Mouse (Mus musculus) telencephalon, adult 2 months (tissue): ENCODE results near the gene Ncor2.

Experiments
- DNase-seq: peaks from one replicate; pipeline ENCODE4 v3.0.0-alpha.2; 2011; ENCODE audit warnings: low read depth, low spot score

Gene Ncor2

DNA sequence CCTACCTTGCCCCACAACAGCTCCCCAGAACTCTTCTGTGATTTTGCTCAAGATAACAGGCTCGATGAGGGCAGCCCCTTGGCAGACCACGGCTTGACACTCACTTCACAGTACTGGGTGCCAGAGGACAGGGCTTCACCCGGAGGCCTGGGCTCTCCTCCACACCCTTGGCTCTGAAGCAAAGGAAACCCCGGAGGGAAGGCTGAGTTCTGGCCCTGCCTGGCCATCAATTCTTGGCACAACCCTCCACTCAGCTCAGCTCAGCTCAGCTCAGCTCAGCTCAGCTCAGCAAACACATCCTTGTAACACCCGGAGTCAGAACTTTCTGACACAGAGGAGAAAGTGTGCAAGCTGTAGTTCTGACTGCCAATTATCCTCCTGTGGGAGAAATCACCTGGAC is 30.3 kb downstream of the Ncor2 start:
- no peak for DNase-seq

DNA sequence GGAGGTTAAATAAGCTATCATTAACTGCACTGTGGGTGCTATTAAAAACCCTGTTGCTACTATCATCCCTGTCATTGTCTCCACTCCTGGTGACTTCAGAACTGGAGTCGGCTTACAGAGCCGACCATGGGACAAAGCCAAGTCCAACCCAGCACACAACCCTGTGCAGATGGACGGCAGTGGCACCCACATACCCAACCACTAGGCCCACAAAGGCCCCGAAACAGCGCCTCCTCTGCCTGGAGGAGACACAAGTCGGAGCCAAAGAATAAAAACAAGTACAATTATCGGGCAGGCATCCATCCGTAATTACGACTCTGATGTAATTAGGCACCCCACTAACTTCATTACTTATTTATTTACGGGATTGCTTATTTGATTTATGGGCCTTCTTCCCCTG is 30.8 kb downstream of the Ncor2 start:
- no peak for DNase-seq

DNA sequence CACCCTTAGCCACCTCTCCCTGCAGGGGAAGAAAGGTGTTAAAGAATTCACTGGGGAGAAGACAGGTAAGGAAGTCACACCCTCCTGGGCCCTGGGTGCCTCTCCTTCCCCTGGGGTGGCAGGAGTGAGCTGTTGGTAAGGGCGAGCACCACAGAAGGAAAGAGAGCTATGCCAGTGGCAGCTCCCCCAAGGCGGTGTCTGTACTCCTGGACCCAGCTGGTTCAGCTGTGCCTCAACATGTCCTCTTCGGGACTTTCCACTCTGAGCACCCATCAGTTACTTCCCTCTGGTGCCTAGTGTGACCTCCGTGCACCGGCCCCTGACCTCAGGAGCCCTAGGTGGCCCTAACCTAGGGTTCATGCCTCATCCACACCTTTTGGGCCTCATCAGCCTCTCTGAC is 31.9 kb downstream of the Ncor2 start:
- DNase-seq = no peak

DNA sequence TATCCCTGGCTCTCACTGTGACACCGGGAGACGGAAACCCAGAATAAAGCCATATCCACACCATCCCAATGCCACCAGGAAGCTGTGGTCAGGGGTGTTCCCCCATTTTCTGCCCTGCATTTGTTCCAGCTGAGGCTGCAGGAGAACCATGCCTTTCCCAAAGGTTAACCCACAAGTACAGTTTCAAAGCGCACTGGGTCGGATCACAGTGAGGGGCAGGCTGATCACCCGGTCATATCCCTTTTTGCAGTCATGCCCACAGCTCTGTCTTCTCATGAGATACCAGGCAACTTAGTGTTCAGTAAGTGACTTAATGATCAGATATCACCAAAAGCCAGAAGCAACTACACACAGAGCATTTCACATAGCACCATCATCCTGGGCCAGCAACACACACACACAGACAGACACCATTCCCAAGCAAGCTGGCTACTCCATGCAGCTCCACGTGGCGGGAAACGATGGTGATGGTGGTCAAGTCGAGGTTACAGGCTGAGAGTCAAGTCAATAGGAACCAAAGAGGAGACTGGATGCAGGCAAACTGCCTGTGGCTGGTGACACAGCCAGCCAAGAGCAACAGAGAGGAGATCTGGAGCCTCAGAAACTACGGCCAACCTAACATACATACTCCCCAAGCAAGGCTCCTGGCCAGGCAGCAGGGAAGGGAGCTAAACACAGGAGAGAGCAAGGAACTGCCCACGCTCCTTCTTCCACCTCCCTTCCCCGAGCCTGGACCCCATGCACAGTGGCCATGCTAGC is 35.7 kb downstream of the Ncor2 start:
- DNase-seq = no peak

DNA sequence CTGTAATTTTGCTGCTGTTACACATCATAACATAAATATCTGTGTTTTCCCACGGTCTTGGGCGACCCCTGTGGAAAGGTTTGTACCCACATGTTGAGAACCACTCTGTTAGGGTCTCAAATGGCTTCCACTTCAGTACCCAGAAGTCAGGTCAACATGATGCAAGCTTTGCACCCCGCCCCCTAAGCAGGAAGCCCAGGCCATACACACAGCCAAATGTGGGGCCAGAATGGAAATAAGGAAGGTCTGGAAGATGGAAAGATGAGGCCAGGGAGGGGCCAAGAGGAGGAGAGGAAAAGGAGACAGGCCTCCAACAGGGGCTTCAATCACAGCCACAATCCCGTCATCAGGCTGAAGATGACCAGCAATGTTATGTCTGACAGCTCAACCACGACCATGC is 37.1 kb downstream of the Ncor2 start:
- DNase-seq = no peak

DNA sequence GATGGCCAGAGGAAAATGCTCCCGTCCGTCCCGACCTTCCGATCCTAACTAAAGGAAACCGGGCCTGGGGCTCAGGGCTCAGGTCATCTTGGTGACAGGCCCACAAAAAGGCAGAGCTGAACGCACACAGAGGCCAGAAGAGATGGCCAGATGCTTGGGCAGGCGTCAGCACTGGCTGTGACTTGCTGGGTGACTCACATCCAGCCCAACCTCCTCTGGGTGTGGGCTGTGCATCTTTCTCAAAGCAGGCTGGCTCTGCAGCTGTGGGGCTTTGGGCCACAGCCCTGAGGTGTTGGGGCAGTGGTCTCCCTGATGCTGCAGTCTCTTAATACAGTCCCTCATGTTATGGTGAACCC is 37.5 kb downstream of the Ncor2 start:
- DNase-seq = peak; percentile 72

DNA sequence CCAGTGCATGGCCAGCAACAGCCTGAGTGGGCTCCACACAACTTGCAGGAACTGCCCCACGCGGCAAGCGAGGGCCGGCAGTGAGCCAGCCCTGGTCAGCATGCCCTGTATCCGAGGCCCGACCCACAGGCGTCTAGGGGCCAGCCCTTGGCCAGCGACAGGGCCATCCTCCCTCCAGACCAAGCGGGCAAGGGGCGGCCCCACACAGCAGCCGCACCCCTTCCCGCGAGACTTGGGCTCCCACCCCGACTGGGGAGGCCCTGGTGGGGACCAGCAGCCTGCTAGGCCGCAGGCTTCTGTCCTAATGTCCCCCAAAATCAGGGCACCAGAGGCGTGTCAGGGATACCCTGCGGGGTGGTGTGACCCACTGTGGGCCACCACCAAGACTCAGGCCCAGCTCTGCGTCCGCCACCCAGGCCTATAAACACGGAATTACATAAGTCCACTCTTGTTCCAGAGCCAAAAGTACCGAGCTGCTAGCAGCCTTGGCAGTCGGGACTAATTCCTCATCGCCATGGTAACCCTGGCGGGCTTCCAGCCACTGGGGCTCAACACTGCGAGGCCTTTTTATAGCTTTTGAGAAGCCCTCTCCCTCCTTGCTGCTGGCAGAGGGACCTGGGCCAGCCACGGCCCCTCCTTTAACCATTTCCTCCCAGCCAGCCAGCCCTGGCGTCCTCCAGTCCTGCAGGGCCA is 38.0 kb downstream of the Ncor2 start:
- DNase-seq = peak; percentile 99

DNA sequence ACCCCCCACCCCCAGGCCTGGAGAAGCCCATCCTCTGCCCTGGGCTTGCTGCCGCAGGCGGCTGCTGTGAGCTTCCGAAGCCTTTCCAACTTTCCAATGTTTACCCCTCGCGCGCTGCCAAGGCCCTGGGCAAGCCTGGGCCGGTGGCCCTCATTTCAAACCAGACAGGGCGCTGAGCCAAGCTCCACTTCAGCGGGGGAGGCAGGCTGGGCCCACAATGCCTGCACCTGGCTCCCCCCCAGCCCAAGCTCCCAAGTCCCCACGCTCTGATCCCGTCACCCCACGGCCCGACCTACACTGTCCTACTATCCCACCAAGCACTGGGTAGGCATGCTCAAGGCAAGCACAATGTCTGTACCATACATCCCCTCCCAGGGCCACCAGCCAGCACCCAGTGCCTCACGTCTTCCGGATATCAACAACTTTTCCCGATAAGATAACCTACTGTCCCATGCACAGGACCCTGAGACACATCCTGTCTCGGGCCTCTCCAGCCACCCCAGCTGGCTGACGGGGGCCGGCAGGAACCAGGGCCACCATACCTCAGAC is 38.8 kb downstream of the Ncor2 start:
- DNase-seq = no peak

DNA sequence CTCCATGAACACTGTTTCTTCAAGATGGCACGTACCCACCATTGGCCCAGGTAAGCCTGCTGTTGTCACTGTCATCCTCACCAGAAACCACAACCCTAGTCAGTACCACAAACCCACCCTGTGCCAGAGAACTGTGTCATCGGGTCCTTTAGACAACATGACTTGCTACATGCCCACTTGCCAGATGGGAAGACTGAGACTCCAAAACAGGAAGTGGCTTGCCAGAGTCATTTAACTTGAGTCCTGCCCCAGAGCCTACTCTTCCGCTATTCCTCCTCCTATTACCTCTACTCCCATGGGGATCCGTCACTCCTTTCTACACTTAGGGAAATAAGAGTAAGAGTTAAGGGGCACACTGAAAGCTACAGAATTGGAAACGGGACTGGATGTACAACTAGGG is 39.4 kb downstream of the Ncor2 start:
- no peak for DNase-seq

DNA sequence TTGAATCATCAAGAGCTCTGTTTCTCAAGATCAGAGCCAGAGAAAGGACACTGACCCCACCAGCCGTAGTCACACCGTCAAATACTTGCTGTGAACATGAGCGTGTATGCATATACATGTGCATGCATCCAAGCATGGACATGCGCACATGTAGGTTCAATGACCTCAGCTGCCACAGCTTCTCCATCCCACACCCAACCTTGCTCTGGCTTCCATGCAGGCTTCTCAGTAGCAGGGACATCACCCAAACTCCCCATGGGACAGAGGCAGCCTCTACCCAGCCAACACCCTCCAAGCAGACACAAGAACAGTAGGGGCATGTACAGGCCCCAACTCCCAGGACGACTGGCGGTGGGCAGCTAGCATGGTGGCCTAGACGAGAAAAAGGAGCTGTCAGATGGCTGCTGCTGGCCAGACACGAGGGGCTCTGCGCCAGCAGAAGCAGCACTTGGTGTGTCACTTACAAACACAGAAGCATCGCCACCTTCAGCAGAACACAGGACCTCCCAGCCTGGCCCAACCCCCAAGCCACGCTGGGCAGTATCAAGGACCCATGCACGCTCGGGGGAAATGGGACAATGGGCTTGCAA is 40.1 kb downstream of the Ncor2 start:
- DNase-seq = no peak

DNA sequence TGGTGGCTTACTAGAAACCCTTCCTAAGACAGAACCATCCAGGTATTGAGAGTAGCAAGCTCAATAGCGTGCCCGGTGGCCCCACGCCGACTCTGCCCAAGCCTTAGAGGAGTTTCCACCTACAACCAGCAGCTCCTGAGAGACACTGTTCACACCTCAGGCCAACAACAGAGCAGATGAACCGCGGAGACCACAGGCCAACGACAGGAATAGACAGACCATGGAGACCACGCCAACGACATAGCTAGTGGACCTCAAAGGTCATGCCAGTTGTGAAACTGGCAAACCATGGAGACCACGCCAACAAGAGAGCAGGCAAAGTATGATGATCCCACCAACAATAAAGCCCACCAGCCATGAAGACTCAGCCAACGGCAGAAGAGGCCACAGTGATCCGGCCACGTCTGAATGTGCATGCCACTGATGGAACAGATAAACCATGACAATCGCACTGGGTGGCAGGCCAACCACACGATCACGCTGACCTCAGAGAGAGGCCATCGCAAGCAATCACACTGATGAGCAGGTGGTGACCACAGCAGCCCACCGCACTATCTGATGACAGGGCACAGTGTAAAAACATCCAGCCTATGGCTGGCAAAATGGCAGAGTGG is 41.2 kb downstream of the Ncor2 start:
- no peak for DNase-seq

DNA sequence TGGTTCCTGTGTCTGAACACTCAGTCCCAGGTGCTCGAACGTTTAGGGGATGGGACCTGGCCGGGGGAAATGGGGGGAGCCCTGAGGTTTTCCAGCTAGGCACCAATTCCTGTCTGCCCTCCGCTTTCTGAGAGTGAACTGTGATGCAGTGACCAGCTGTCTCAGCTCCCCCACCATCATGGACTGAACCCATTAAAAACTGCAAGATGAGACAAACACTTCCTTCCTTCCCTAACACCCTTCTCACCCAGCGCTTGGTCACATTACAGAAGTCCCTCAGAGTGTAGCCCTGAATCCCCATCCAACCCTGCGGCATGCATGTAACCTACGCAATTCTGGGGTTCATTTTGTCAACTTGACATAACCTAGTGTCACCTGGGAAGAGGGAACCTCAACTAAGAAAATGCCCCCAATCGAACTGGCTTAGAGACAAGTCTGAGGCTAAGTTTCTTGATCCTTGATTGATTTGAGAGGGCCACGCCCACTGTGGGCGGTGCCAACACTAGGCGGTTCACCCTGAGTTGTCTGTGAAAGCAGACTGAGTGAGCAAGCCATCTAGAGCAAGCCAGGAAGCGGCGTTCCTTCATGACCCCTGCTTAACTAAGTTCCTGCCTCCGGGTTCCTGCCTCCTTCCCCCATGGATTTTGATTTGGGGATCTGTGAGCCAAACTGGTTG is 41.9 kb downstream of the Ncor2 start:
- DNase-seq = no peak

DNA sequence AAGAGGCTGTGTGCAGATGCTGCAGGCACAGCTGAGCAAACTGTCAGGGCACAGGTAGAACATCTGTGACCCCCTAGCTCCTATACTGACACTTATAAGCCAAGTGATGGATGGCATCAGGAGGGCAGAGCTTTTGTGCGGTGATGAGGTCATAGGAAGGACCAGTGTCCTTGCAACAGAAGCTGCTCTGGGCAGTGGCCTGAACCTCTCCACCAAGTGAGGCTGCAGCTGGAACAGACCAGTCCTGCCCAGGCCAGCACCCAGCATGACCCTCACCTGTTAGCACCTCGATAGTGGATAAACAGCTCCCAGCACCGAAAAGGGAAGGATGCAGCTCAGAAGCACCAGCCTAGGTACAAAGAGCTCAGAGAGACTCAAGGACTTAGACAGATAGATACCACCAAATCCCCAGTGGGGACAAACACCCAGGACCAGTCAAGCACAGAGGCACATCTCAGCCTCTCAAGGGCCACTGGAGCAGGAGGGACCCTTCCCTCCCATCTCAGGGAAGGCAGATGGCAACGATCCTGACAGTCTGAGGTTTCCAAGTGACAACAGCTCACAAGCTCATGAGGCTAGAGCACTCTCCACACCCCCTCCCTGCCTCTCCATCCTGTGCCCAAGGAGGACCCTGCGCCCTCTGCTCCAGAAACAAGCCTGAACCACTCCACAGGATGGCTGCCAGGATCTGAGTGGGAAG is 42.6 kb downstream of the Ncor2 start:
- DNase-seq = no peak

DNA sequence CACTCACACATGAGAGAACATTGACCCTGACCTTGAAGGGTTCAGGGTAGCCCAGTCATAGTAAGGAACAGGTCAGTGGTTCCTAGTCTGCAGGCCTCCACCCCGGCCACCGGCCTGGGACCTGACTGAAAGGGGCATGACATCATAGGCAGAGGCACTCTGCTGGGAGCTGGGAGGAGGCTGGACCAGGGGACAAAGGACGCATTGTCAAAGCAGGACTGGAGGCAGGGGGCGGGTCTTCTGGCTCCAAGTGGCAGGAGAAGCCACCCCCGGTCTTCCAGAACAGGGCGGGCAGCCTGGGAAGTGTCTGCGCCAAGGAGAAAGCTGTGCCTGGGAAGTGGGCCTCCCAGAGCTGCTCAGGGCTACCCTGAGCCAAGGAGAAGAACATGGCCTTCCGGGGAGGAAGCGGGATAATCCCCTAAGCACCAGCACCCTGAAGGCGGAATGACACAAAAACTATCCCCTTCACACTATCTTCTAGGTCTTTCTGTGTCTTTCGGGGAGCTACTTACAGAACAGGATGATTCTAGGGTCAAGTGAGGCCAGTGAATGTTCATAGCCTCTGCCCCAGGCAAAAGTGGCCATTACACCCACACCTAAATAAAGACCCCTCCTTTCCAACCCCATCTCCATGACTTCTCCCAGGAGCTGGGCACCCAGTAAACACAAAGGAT is 44.1 kb downstream of the Ncor2 start:
- DNase-seq = no peak

DNA sequence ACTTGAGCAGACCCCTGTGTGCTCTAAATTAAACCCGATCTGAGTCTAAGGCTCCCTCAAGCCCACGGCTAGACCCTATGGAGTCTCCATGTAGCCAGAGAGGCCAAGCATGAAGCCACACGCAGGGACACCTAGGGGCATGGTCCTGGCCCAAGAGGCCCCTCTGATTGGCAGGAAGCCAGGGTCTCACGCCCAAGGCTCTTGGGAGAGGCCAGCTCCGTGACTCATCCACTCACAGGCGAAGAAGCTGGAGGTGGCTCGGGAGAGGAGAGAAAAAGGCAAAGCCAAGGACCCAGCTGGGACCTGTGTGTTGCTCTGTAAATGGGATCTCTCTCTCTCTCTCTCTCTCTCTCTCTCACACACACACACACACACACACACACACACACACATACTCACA is 44.6 kb downstream of the Ncor2 start:
- DNase-seq = no peak

DNA sequence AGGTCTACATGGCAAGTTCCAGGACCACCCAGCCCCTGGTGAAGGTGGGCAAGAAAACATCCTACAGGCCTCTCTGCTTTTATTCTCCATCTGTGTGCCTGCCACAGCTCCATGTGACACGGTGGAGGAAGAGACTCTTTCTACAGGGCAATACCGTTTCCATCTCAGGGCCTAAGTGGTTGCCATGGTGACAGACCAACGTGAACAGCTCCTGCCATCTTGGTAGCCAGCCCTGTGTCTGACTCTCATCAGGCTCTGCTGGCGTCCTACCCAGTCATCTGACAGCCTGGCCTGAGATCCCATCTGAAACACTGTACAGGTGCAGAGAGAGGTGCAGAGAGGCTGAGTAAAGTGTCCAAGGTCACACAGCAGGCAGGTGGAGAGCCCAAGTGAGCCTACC is 45.4 kb downstream of the Ncor2 start:
- DNase-seq = no peak

DNA sequence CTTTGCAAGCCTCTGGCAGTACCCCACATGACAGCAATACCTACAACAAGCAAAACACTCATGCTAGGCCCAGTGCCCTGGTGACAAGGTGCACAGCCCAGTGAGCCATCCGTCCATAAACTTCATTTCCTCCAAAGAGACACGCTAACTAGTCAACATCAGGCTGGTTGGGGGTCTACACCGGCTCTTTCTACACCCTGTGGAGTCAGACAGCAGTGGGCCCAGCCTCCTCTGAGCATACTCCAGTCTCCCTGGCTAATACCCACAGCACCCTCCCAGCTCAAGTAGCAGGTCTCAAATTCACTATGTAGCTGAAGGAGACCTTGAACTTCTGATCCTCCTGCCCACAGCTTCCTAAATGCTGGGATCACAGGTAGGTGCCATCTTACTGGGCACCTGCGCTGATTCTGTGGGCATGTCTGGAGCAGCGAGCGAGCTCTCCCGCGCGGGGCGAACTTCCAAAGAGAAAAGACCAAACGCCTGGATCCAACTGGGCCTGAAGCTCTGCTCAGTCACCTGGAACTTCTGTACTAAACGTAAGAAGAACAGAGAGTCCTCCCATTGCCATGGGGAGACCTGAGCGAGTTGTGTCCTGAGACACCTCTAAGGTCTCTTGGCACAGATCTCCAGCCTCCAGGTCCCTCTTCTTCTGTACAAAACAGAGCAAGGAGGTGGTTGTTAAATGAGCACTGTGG is 46.3 kb downstream of the Ncor2 start:
- no peak for DNase-seq

DNA sequence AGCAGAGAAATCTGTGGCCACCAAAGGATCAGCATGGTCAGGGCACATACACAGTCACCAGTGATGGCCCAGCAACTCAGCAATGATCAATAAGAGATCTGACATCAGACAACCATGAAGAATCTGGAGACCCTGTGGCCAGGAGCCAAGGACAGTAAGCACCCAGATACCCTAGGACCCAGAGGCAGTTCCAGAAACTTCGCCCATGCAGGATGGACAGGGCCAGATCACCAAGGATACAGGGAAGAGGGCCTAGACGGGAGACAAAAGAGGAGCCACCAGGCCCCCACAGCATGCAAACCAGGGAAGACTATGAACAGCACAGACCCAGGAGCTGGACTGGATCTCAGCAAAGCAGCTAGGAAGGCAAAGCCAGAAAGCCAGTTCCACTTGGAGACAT is 47.0 kb downstream of the Ncor2 start:
- DNase-seq = no peak

DNA sequence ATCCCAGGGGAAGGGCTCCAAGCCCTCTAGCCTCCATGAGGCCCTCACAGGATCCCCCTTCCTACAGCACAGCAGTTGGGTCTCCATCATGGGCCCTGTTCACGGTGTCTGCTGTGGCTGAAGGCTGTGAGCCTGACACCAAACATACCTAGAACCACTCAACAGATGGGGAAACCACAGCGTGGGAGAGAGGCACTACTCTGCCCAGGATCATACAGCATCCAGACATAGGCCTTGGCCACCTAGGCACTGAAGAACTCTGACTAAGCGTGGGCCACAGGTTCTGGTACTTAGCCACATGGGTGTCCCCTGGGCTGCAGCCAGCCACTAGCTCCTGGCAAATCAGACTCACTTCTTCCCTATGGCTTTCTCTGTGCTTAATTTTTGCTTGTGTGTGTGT is 48.6 kb downstream of the Ncor2 start:
- DNase-seq = no peak

DNA sequence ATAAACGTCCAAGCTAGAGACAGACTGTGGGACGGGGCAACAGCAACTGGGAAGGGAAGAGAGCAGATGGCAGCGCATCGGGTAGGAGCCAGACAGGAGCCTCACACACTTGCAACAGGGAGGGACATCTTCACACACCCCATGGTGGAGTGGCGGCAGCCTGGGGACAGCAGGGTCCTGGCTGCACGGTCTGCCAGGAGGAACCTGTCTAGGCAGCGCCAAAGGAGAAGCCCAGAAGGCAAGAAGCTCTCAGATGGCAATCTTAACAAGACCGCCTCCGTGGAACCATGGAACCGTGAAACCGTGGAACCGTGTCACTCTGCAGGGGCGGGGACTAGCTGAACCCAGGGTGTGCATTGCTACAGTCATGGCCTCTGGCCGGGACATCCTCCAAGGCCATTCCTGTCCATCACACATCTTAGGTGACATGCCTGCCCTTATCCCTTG is 50.1 kb downstream of the Ncor2 start:
- no peak for DNase-seq
